Mouse (Mus musculus) kidney, adult 2 months (tissue): ENCODE results near the gene Slain2. TPM values are rescaled to one million over a fixed set of nuclear protein-coding genes. Genes with fewer than 3 reads are reported as not detected.
A peak's percentile ranks its signal among the peaks of the same experiment; 100 is the strongest.

ENCODE experiments used
- DNase-seq: peaks from one replicate; pipeline ENCODE4 v3.0.0; 2021
- H3K27ac ChIP-seq: fragments of 200-500 bp; 2 replicates; pipeline ENCODE4 v1.5.1; 2012; ENCODE audit warnings: low read depth, low read length, control low read depth, inconsistent platforms; ENCODE audit not compliant: insufficient read depth
- H3K27me3 ChIP-seq: fragments of 200-500 bp; replicated peaks from 2 replicates; pipeline ENCODE4 v1.6.1; 2012; ENCODE audit warnings: mild to moderate bottlenecking, moderate library complexity, low read length, inconsistent platforms; ENCODE audit not compliant: control insufficient read depth, insufficient read depth
- H3K36me3 ChIP-seq: fragments of 200-500 bp; 2 replicates; pipeline ENCODE4 v1.6.1; 2012; ENCODE audit warnings: mild to moderate bottlenecking, moderate library complexity, low read length, inconsistent platforms; ENCODE audit not compliant: control insufficient read depth, insufficient read depth
- H3K4me1 ChIP-seq: fragments of 200-500 bp; 2 replicates; pipeline ENCODE4 v1.6.1; 2011; ENCODE audit warnings: low read length; ENCODE audit not compliant: control insufficient read depth, insufficient read depth
- H3K4me3 ChIP-seq: fragments of 200-500 bp; 2 replicates; pipeline ENCODE4 v1.5.1; 2011; ENCODE audit warnings: mild to moderate bottlenecking, low read depth, low read length, control low read depth; ENCODE audit not compliant: insufficient read depth
- CTCF ChIP-seq: fragments of 200-500 bp; conservative IDR thresholded peaks from 2 replicates; pipeline ENCODE4 v1.5.1; 2011; ENCODE audit warnings: low read depth, mild to moderate bottlenecking, control low read depth, low read length, moderate library complexity, mixed read lengths; ENCODE audit not compliant: insufficient read depth, insufficient read length
- POLR2A ChIP-seq: fragments of 200-500 bp; IDR thresholded peaks from one replicate; pipeline ENCODE4 v1.6.1; 2011; ENCODE audit warnings: low read depth, low read length, control low read depth
- WGBS: fragments of 180-500 bp; shearing (Covaris S2); methylation state at CpG from one replicate; pipeline ENCODE4 v1.1.7; 2018; 5-methylcytosine and 5-hydroxymethylcytosine counted together
- polyA plus RNA-seq: library from polyadenylated mRNA; depleted of rRNA; stranded (reverse); fragments of >200 nt; gene quantifications from 2 replicates; pipeline ENCODE4 v1.2.3, GENCODE M21; 2012

Gene Slain2
- polyA plus RNA-seq, 1 experiment = 24.3 TPM

GRCm38 (mm10) chr5:72902312-72902711 is 11.8 kb upstream of the Slain2 start:
- H3K4me1 ChIP-seq = no peaks in the 10 kb centered on the region
- no peak overlapping the region for H3K4me3 ChIP-seq
- no peak for TF ChIP-seq CTCF
- no peaks in the 10 kb centered on the region for H3K36me3 ChIP-seq
- DNase-seq = no peak
- H3K27ac ChIP-seq = no peak overlapping the region
- 62% methylated on average over 3 of the region's 3 CpGs for WGBS
- H3K27me3 ChIP-seq = no peaks in the 10 kb centered on the region

DNA sequence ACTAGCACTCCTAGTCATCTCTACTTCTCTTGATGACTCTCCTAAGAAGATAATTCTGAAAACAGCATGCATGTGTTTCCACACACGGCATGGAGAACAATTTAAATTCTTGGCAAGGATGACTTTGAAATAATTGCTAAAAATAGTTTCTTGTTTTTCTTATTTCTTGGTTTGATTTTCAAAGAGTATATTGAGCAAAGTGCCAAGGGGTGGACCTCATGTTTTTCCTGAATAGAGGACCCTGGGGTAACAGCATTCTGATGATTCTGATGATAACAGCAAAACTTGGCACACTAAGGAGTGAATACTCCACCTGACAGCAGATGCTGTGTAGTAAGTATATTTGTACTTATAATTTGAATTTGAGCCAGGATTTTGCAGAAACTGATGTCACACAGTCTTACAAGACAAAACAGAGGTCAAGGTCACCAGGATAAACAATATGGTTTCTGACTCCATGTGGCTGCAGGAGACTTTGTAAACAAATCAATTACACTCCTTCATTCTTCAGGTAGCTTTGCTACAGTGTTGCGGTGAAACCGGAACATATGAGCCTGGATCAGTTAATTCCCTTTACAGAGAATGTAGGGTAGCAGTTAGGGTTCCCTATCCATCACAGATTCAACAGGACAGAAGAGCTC is 11.1 kb upstream of the Slain2 start:
- TF ChIP-seq POLR2A (no peak), CTCF (no peak)
- Histone ChIP-seq H3K27me3 (no peaks in the 10 kb centered on the region), H3K36me3 (no peaks in the 10 kb centered on the region), H3K27ac (no peak overlapping the region; the same call in 1 of the 2 replicates), H3K4me1 (no peaks in the 10 kb centered on the region), H3K4me3 (no peak overlapping the region)
- 70% methylated on average over 3 of the region's 3 CpGs for WGBS
- peak; percentile 21 for DNase-seq

DNA sequence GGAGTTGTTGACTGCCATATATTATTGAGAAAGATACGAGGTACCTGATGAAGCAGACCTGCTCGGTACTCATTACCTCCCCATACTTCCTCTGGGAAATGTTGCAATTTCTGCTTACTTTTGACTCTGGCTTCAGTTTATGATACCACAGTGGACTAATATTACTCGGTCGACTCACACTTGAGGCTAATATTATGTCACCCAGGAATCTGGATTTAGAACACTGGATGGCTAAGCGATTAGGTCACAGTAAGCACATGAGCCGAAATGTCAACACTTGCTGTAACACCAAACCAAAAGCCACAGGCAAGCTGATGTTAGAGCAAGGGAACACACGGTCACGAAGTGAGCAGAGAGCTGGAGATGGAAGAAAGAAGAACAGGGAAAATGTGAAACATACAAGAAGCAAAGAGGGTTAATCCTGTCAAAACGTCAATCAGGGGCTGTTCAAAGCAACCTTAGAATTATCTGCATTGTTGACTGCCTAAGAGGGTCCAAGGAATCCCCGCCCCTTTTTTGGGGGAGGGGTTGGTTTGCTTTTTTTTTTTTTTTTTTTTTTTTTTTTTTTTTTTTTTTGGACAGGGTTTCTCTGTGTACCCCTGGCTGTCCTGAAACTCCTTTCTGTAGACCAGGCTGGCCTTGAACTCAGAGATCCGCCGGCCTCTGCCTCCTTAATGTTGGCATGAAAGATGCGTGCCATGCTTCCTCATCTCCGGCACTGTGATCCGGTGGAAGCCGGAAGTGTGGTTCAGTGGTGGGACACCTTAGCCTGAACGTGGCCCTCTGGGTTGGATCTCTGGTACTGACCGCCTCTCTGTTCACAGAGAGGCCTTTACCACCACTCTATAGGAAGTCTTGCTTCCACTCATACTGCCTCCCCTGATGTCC is 9.0 kb upstream of the Slain2 start:
- H3K36me3 ChIP-seq = no peaks in the 10 kb centered on the region
- no peak for TF ChIP-seq CTCF
- TF ChIP-seq POLR2A = no peak
- WGBS = 79% methylated on average over 18 of the region's 18 CpGs
- no peak overlapping the region for H3K27ac ChIP-seq
- DNase-seq = no peak
- no peaks in the 10 kb centered on the region for H3K27me3 ChIP-seq
- H3K4me1 ChIP-seq = no peaks in the 10 kb centered on the region
- no peak overlapping the region for H3K4me3 ChIP-seq

GRCm38 (mm10) chr5:72907402-72907801 is 6.7 kb upstream of the Slain2 start:
- Histone ChIP-seq H3K27me3 (no peaks in the 10 kb centered on the region), H3K4me1 (no peaks in the 10 kb centered on the region), H3K27ac (no peak overlapping the region), H3K36me3 (no peaks in the 10 kb centered on the region), H3K4me3 (no peak overlapping the region)
- TF ChIP-seq CTCF (no peak), POLR2A (no peak)
- 82% methylated on average over 6 of the region's 6 CpGs for WGBS
- DNase-seq = no peak

GRCm38 (mm10) chr5:72908324-72908936 is 5.7 kb upstream of the Slain2 start:
- H3K27me3 ChIP-seq = no peaks in the 10 kb centered on the region
- no peak overlapping the region for H3K27ac ChIP-seq
- H3K36me3 ChIP-seq = no peaks in the 10 kb centered on the region
- H3K4me1 ChIP-seq = peaks cover 6% of the 10 kb centered on the region; the same call in 1 of the 2 replicates
- WGBS = 82% methylated on average over 8 of the region's 8 CpGs
- DNase-seq = no peak
- TF ChIP-seq CTCF (no peak), POLR2A (no peak)
- H3K4me3 ChIP-seq = no peak overlapping the region

DNA sequence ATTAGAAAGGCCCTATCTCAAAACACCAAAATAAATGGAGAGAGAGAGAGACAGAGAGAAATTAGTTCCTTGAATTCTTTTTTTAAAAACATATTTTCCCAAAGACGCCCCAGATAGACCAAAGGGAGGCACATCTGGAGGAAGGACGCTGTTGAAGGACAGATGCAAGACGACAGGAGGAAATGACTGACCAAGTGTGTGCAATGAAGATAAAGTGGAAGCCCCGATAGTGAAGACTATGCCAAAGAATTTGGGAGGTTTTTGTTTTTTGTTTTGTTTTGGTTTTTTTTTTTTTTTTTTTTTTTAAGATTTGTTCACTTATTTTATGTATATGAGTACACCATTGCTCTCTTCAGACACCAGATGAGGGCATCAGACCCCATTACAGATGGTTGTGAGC is 4.7 kb upstream of the Slain2 start:
- H3K4me3 ChIP-seq = no peak overlapping the region
- no peak for DNase-seq
- H3K36me3 ChIP-seq = no peaks in the 10 kb centered on the region
- no peak for TF ChIP-seq POLR2A
- TF ChIP-seq CTCF = no peak
- H3K27me3 ChIP-seq = no peaks in the 10 kb centered on the region
- H3K27ac ChIP-seq = no peak overlapping the region
- WGBS = 78% methylated on average over 4 of the region's 4 CpGs
- peaks cover 6% of the 10 kb centered on the region; the same call in 1 of the 2 replicates for H3K4me1 ChIP-seq

DNA sequence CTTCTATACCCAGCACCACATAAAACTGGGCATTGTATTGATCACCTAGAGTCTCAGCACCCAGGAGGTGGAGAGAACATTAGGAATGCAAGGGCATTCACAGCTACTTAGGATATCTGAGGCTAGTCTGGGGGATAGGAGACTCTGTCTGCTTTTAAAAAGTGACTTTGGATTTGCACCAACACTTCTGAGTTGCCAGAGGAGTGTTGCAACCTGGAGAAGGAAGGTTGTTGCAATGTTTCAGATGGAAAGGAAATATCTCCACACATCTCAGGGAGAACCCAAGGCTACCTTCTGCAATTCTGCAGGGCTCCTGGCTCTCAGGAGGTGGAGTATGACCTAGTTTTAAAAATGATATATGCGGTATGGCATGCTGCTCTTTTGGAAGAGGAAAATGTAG is 3.7 kb upstream of the Slain2 start:
- 95% methylated on average over 1 of the region's 1 CpGs for WGBS
- Histone ChIP-seq H3K27ac (no peak overlapping the region), H3K36me3 (no peaks in the 10 kb centered on the region), H3K4me3 (no peak overlapping the region), H3K4me1 (peaks cover 6% of the 10 kb centered on the region; the same call in 1 of the 2 replicates), H3K27me3 (no peaks in the 10 kb centered on the region)
- no peak for TF ChIP-seq POLR2A
- TF ChIP-seq CTCF = no peak
- DNase-seq = no peak
